Mouse (Mus musculus) lung, postnatal 0 days (tissue): ENCODE results near the gene Tmem217. TPM values are rescaled to one million over a fixed set of nuclear protein-coding genes. Genes with fewer than 3 reads are reported as not detected.

Source experiments
- ATAC-seq: fragments of 200-750 bp; cut with Nextera tagmentation; 2 replicates; pipeline ENCODE4 v1.8.0; 2017; ENCODE audit warnings: moderate library complexity
- DNase-seq: peaks from one replicate; pipeline ENCODE4 v3.0.0-alpha.2; 2016; ENCODE audit warnings: low spot score
- H3K27ac ChIP-seq: fragments of 300-500 bp; sonication (generic); 2 replicates; pipeline ENCODE4 v1.5.1; 2014; ENCODE audit warnings: antibody characterized with exemption, mild to moderate bottlenecking, low read length, mixed read lengths
- H3K27me3 ChIP-seq: fragments of 300-500 bp; sonication (generic); replicated peaks from 2 replicates; pipeline ENCODE4 v1.6.1; 2014; ENCODE audit warnings: low read length, mixed read lengths; ENCODE audit not compliant: insufficient read depth
- H3K36me3 ChIP-seq: fragments of 300-500 bp; sonication (generic); 2 replicates; pipeline ENCODE4 v1.6.1; 2014; ENCODE audit warnings: low read length, mixed read lengths; ENCODE audit not compliant: insufficient read depth
- H3K4me1 ChIP-seq: fragments of 300-500 bp; sonication (generic); 2 replicates; pipeline ENCODE4 v1.6.1; 2014; ENCODE audit warnings: antibody characterized with exemption, low read depth, low read length, mixed read lengths; ENCODE audit not compliant: insufficient read depth
- H3K4me2 ChIP-seq: fragments of 300-500 bp; sonication (generic); replicated peaks from 2 replicates; pipeline ENCODE4 v1.6.1; 2014; ENCODE audit warnings: low read depth, mild to moderate bottlenecking, low read length, moderate library complexity, mixed read lengths
- H3K4me3 ChIP-seq: fragments of 300-500 bp; sonication (generic); 2 replicates; pipeline ENCODE4 v1.5.1; 2014; ENCODE audit warnings: low read depth, low read length
- H3K9ac ChIP-seq: fragments of 300-500 bp; sonication (generic); replicated peaks from 2 replicates; pipeline ENCODE4 v1.6.1; 2014; ENCODE audit warnings: low read depth, mild to moderate bottlenecking
- H3K9me3 ChIP-seq: fragments of 300-500 bp; sonication (generic); 2 replicates; pipeline ENCODE4 v1.6.1; 2016; ENCODE audit warnings: low read length, mixed read lengths
- CTCF ChIP-seq: IDR thresholded peaks from 2 replicates; pipeline ENCODE4 v1.5.1; 2016; ENCODE audit warnings: antibody characterized with exemption, mild to moderate bottlenecking
- EP300 ChIP-seq: IDR thresholded peaks from 2 replicates; pipeline ENCODE4 v1.6.1; 2016; ENCODE audit warnings: antibody characterized with exemption, mild to moderate bottlenecking, control low read depth
- WGBS: fragments of 180-500 bp; shearing (Covaris S2); extraction: QIAGEN DNeasy Blood & Tissue Kit; methylation state at CpG from one replicate; pipeline ENCODE4 v1.1.7; 2014; 5-methylcytosine and 5-hydroxymethylcytosine counted together
- polyA plus RNA-seq: library from polyadenylated mRNA; unstranded; fragments of >200 nt; fragmentation: Nextera tagmentation; extraction: Ambion mirVana; gene quantifications from 2 replicates; pipeline ENCODE4 v1.2.1, GENCODE M21; 2015

Gene Tmem217
- polyA plus RNA-seq, result 0.31 and 0.76 TPM in 2 replicates

DNA sequence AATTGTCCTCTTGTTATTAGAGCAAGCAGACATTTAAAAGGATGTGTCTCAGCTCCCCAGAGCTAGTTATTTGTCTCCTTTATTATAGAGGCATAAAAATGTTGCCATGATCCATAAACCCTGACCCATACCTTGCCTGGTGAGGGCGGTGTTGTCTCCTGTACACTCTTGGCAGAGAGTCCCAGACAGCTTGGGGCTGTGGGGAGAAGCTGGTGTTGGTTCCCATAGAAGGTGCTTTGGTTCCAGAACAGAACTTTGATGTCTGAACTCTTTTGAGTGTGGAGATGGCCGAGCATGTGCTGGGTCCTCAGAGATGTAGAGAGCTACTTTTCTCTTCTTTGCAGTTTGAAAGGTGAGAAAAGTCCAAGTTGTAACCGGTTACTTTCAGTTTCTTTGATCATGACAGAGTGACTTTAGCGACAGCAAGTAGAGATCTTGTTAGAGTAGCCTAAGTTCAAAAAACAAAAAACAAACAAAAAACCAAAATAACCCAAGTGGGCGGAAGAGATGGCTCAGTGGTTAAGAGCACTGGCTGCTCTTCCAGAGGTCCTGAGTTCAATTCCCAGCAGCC lies at the start of gene Tmem217:
Gene Tmem217 (minus strand): TSS at position 224 of the 571 bp plus-strand sequence.
- Histone ChIP-seq H3K9ac (no peak within 1 kb of the TSS), H3K27me3 (no peaks in the 10 kb centered on the region), H3K4me3 (no peak within 1 kb of the TSS), H3K27ac (no peak within 1 kb of the TSS), H3K36me3 (no peaks in the 10 kb centered on the region), H3K9me3 (no peaks in the 10 kb centered on the region), H3K4me1 (peaks cover 8% of the 10 kb centered on the region; the same call in 1 of the 2 replicates), H3K4me2 (no peak within 1 kb of the TSS)
- 84% methylated on average over 5 of the region's 5 CpGs for WGBS
- no peak for ATAC-seq
- TF ChIP-seq CTCF (no peak; the same call in 1 of the 2 replicates), EP300 (no peak)
- no peak for DNase-seq

DNA sequence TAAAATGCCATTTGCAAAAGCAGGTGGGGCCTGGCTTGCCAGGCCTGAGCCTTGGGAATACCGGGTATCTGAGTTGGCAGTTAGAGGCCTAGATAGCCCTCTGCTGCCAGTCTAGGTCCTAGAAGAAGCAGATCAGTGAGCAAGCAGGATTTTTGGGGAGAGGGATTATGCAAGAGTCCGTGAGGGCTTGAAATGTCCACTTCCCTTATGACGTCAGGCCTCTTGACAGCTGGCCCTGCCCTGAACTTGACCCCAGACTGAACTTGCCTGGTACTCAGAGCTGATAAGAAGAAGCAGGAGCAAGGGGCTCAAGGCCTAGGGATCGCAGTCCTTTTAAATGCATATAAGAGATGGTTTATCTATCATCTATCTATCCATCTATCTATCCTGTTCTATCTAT lies 49.2 kb upstream of the Tmem217 start:
- Histone ChIP-seq H3K27ac (peak overlapping the region; percentile 16), H3K27me3 (no peaks in the 10 kb centered on the region), H3K36me3 (0 out of 2 replicates have a peak, but pooled peaks cover 9% of the 10 kb centered on the region), H3K4me3 (no peak overlapping the region), H3K9ac (no peak overlapping the region), H3K4me1 (no peaks in the 10 kb centered on the region; the same call in 1 of the 2 replicates), H3K4me2 (no peak overlapping the region), H3K9me3 (no peaks in the 10 kb centered on the region)
- DNase-seq (peak; percentile 82), ATAC-seq (peak; percentile 71)
- WGBS, result 30% methylated on average over 4 of the region's 4 CpGs
- TF ChIP-seq CTCF (no peak), EP300 (peak; percentile 79)

- WGBS, result 78% methylated on average over 8 of the region's 8 CpGs
Measured at GRCm38 (mm10) chr17:29599537-29599936, 47.4 kb upstream of the Tmem217 start.

DNA sequence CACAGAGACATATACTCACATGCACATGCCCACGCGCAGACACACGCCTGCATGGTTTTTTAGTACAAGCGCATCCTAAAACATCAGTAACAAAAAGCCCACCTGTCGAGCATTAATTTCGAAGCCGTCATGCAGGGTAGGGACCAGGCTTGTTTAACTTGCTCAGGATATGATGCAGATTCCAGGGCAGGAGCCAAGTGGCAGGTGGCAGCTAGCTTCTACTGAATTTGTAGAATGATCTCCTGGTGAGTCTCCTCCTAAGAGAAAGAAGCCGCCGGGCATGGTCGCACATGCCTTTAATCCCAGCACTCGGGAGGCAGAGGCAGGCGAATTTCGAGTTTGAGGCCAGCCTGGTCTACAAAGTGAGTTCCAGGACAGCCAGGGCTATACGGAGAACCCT lies 46.9 kb upstream of the Tmem217 start:
- H3K9ac ChIP-seq, result no peak overlapping the region
- DNase-seq, result no peak
- no peak overlapping the region for H3K27ac ChIP-seq
- H3K9me3 ChIP-seq, result no peaks in the 10 kb centered on the region
- H3K4me1 ChIP-seq, result no peaks in the 10 kb centered on the region; the same call in 1 of the 2 replicates
- H3K27me3 ChIP-seq, result no peaks in the 10 kb centered on the region
- no peak overlapping the region for H3K4me3 ChIP-seq
- TF ChIP-seq EP300, result no peak
- no peak for TF ChIP-seq CTCF
- ATAC-seq, result no peak
- H3K4me2 ChIP-seq, result no peak overlapping the region
- H3K36me3 ChIP-seq, result 0 out of 2 replicates have a peak, but pooled peaks cover 3% of the 10 kb centered on the region
- WGBS, result 95% methylated on average over 14 of the region's 14 CpGs

More at GRCm38 (mm10) chr17:29599537-29599936, 47.4 kb upstream of the Tmem217 start:
- no peak overlapping the region for H3K9ac ChIP-seq
- H3K9me3 ChIP-seq, result no peaks in the 10 kb centered on the region
- no peak overlapping the region for H3K27ac ChIP-seq
- DNase-seq (no peak), ATAC-seq (no peak)
- no peaks in the 10 kb centered on the region for H3K27me3 ChIP-seq
- no peaks in the 10 kb centered on the region; the same call in 1 of the 2 replicates for H3K4me1 ChIP-seq
- no peak overlapping the region for H3K4me3 ChIP-seq
- no peak overlapping the region for H3K4me2 ChIP-seq
- H3K36me3 ChIP-seq, result 0 out of 2 replicates have a peak, but pooled peaks cover 3% of the 10 kb centered on the region
- TF ChIP-seq EP300 (no peak), CTCF (no peak)

- Histone ChIP-seq H3K9ac (no peak overlapping the region), H3K4me2 (no peak overlapping the region), H3K36me3 (no peaks in the 10 kb centered on the region), H3K4me3 (no peak overlapping the region), H3K27me3 (no peaks in the 10 kb centered on the region), H3K4me1 (no peaks in the 10 kb centered on the region; the same call in 1 of the 2 replicates), H3K27ac (no peak overlapping the region), H3K9me3 (no peaks in the 10 kb centered on the region)
- ATAC-seq (no peak), DNase-seq (no peak)
- 90% methylated on average over 12 of the region's 13 CpGs for WGBS
- no peak for TF ChIP-seq EP300
- TF ChIP-seq CTCF, result no peak
Measured at GRCm38 (mm10) chr17:29596771-29597132, 44.6 kb upstream of the Tmem217 start.

DNA sequence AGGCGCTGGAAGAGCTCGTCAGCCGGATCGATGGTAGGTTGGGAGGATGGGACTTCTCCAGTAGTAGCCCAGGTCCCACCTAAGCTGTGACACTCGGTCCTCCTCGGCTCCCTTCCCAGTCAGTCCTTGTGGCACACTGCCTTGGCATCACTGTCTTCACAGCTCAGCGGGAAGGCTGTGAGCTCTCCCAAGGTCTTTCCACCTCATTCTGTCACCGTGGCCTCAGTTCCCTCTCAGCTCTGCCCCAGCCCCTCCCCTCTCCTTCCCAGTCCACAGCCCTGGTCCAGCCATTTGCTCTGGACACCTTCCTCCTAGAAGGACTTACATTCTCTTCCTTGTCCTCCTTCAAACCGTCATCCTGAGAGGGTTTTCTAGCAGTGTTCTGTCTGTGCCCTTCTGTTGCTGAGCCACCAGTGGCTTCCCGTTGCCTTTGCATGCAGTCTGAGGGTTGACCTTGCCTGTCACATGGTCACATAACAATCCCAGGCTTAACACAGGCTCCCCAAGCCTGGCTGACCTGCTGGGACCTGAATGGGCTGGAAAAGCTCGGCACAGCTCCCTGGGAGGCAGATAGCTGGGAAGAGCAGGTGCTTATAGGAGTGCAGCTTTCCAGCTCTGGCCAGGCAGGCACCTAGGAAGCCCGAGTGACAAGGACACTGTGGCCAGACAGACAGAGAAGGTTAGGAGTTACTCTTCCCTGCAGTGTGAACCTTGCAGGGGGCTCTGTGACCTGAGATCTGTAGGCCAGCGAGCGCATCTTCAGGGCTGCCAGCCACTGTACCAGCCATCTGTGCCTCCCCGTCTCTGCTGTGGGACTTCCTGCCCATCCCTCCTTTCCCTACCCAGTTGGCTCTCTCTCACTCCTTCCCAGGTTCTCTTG lies 43.9 kb upstream of the Tmem217 start:
- Histone ChIP-seq H3K27me3 (no peaks in the 10 kb centered on the region), H3K27ac (no peak overlapping the region), H3K4me1 (no peaks in the 10 kb centered on the region; the same call in 1 of the 2 replicates), H3K4me2 (no peak overlapping the region), H3K36me3 (no peaks in the 10 kb centered on the region), H3K4me3 (no peak overlapping the region), H3K9me3 (no peaks in the 10 kb centered on the region), H3K9ac (no peak overlapping the region)
- DNase-seq (no peak), ATAC-seq (no peak)
- WGBS, result 86% methylated on average over 15 of the region's 15 CpGs
- no peak for TF ChIP-seq CTCF
- no peak for TF ChIP-seq EP300
